Mouse (Mus musculus) thymus, adult 2 months (tissue): ENCODE results near the gene Htra2.

Experiments
- CTCF ChIP-seq: fragments of 200-500 bp; IDR thresholded peaks from 2 replicates; pipeline ENCODE4 v1.5.1; 2012; ENCODE audit warnings: mild to moderate bottlenecking, control low read depth, low read length, moderate library complexity, borderline replicate concordance; ENCODE audit not compliant: control insufficient read depth, poor library complexity, insufficient read depth; ENCODE audit errors: extremely low read depth
- POLR2A ChIP-seq: fragments of 200-500 bp; IDR thresholded peaks from 2 replicates; pipeline ENCODE4 v1.6.1; 2012; ENCODE audit warnings: mild to moderate bottlenecking, low read length, control low read depth, moderate library complexity; ENCODE audit not compliant: control insufficient read depth, poor library complexity, insufficient read depth; ENCODE audit errors: extremely low read depth

GRCm38 (mm10) chr6:83032769-83033191, 22.3 kb downstream of the Htra2 start:
- TF ChIP-seq CTCF (no peak; the same call in 1 of the 2 replicates), POLR2A (no peak)
